ENCODE assay signal across 13 mouse cellular contexts in the genomic region with DNA sequence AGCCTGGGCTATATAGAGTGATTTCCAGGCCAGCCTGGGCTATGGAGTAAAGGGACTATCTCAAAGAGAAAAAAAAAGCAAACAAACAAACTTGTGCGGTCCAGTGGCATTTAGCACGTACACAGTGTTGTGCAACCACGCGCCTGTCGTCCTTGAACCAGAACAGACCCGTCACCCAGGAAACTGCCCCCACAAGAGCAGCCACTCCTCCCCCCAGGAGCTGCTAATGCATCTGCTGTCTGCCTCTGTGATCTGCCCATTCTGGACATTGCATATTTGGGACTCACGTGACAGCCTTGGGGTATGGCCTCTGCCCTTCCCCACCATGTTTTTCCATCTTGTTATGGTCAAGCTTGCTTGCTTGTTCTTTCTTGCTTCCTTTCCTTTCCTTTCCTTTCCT. TPM values are rescaled to one million over a fixed set of nuclear protein-coding genes. Genes with fewer than 3 reads are reported as not detected.
DNase-seq lines count a peak whose midpoint lies in the region; ATAC-seq lines count a peak whose summit lies in the region.
"Had no signal": no experiment of that assay in that cellular context is flagged by ENCODE, and none has a peak within 500 bp of the region (broad histone marks: within the 10 kb centered on the region; RNA-seq: fewer than 3 reads in every experiment).

No protein-coding gene starts in this region.

- H3K36me3 ChIP-seq in liver, embryonic 13.5 days = peaks cover 4% of the 10 kb centered on the region; the same call in 1 of the 2 replicates
- H3K36me3 ChIP-seq: embryonic facial prominence, embryonic 15.5 days; heart, embryonic 13.5 days had no signal

- peaks cover 96% of the 10 kb centered on the region for H3K4me1 ChIP-seq in liver, embryonic 13.5 days (replicated peaks)

- ATAC-seq in liver, embryonic 13.5 days (ENCODE audit: low read depth) = no peak
- ATAC-seq in neutrophil, adult 5-6 weeks (ENCODE audit: extremely low read depth, insufficient number of reproducible peaks, low FRiP score, poor library complexity, severe bottlenecking) = peak; percentile 32; the same call in 1 of the 2 replicates
- ATAC-seq: hindbrain, embryonic 16.5 days had no signal

- WGBS in liver, embryonic 13.5 days (ENCODE audit: insufficient replicate concordance) = 34% methylated on average over 7 of the region's 7 CpGs

- no peaks in the 10 kb centered on the region for H3K27me3 ChIP-seq in liver, embryonic 13.5 days
- H3K27me3 ChIP-seq: embryonic facial prominence, embryonic 15.5 days had no signal

- no peaks in the 10 kb centered on the region for H3K9me3 ChIP-seq in liver, embryonic 13.5 days (replicated peaks)
- H3K9me3 ChIP-seq: embryonic facial prominence, embryonic 15.5 days; heart, embryonic 13.5 days had no signal

- no peak overlapping the region for H3K4me3 ChIP-seq in liver, embryonic 13.5 days (replicated peaks)
- H3K4me3 ChIP-seq: embryonic facial prominence, embryonic 15.5 days; heart, embryonic 13.5 days had no signal

- intact Hi-C loops in left cerebral cortex, postnatal 25 days (cut with DNase I) = no loop called here

- no peak overlapping the region for H3K4me2 ChIP-seq in liver, embryonic 13.5 days
- H3K4me2 ChIP-seq: embryonic facial prominence, embryonic 15.5 days; heart, embryonic 13.5 days had no signal

- peak; percentile 50 to 63 for DNase-seq in kidney, adult 8-10 months
- DNase-seq in kidney, postnatal 10 days = no peak
- peak; percentile 84 for DNase-seq in R1 (ENCODE audit: low read depth, low spot score)
- no peak for DNase-seq in liver, embryonic 13.5 days
- DNase-seq in gastrocnemius, adult 8-10 months (ENCODE audit: low spot score in 2 of 2) = no peak
- DNase-seq in left cerebral cortex, postnatal 25 days (ENCODE audit: low spot score in 2 of 2) = no peak
- no peak for DNase-seq in cerebellum, adult 9-11 months
- DNase-seq: cerebellum, postnatal 14 days; retina, postnatal 1 day had no signal

- no peak overlapping the region for H3K9ac ChIP-seq in liver, embryonic 13.5 days
- H3K9ac ChIP-seq: embryonic facial prominence, embryonic 15.5 days; heart, embryonic 13.5 days had no signal

- peak overlapping the region; percentile 29; the same call in 1 of the 2 replicates for H3K27ac ChIP-seq in liver, embryonic 13.5 days
- H3K27ac ChIP-seq: embryonic facial prominence, embryonic 15.5 days had no signal

RNA-seq across cellular contexts. Expression of gene Gins2, which starts 59.9 kb away (rescaled TPM):
- polyA plus RNA-seq in liver, embryonic 13.5 days (2015; fragmentation: Nextera tagmentation; extraction: Ambion mirVana) = 75.6 and 75.9 TPM in 2 replicates
- total RNA-seq in neutrophil, adult 5-6 weeks (2017) = 0.70 and 0.86 TPM in 2 replicates
- total RNA-seq in gastrocnemius, adult 8-10 months (2022) = under 1 TPM in 3 of 4 experiments, not detected in 1; 0.09 to 0.43 (median 0.36) TPM
- 1 to 10 TPM; 1.6 to 1.8 TPM for total RNA-seq in left cerebral cortex, postnatal 25 days (2021)

Comparison
In these comparisons a context has a peak if more than half of its experiments do, and no peak if none do; other contexts are left out.
1. DNase-seq: peak in kidney, adult 8-10 months (2 of 2) and R1 (single experiment); none in kidney, postnatal 10 days (single experiment), liver, embryonic 13.5 days (single experiment), gastrocnemius, adult 8-10 months (0 of 2), left cerebral cortex, postnatal 25 days (0 of 2) and cerebellum, adult 9-11 months (single experiment).